Mouse (Mus musculus) mature B cell (primary cell): ENCODE measurements around the gene Myh11.

Experiments
- in situ Hi-C: fragments of 300-500 bp; cut with MboI; formaldehyde crosslinking; loops from 2 replicates; pipeline ENCODE4 v1.14.3; 2019

Gene Myh11

GRCm38 (mm10) chr16:14166490-14166889, 124.7 kb downstream of the Myh11 start:
- in situ Hi-C loops = loop anchor here (10.0 to 25.0 kb wide), 4 partner anchors 148 to 1471 kb away; partner anchors contain the start of genes Fopnl, Mpv17l, Ntan1 and Pdxdc1

GRCm38 (mm10) chr16:14163731-14164130, 127.4 kb downstream of the Myh11 start:
- in situ Hi-C loops = loop anchor here (10.0 to 25.0 kb wide), 4 partner anchors 151 to 1474 kb away; partner anchors contain the start of genes Fopnl, Mpv17l, Ntan1 and Pdxdc1

- in situ Hi-C loops = loop anchor here (10.0 to 25.0 kb wide), 4 partner anchors 152 to 1474 kb away; partner anchors contain the start of genes Fopnl, Mpv17l, Ntan1 and Pdxdc1
These were observed 128.2 kb downstream of the Myh11 start, which contains the start of the genes Nde1 and Marf1 for GRCm38 (mm10) chr16:14162988-14163416. Gene Nde1 (plus strand): TSS chr16:14163275. Gene Marf1 (minus strand): TSS chr16:14163351.

GRCm38 (mm10) chr16:14160941-14161340, 130.2 kb downstream of the Myh11 start:
- in situ Hi-C loops = loop anchor here (10.0 to 25.0 kb wide), 4 partner anchors 154 to 1476 kb away; partner anchors contain the start of genes Fopnl, Mpv17l, Ntan1 and Pdxdc1

DNA sequence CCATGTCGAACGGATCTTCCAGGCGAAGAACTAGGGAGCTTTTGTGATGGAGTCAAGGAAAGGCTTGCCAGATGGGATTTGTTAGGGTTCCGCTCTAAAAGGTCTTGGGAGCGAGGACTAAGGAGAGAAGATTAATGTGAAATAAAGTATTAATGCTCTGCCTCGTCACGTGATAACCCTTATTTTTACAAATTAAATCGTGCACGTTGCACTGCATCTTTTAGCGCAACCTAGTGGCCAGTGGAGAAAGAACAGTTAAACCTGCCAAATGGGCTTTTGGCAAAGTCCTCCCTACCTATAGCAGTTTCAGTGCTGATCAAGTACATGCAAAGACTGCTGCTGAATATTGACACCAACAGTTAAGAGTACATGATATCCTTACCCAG, 131.4 kb downstream of the Myh11 start:
- in situ Hi-C loops = loop anchor here (10.0 to 25.0 kb wide), 4 partner anchors 155 to 1478 kb away; partner anchors contain the start of genes Fopnl, Mpv17l, Ntan1 and Pdxdc1

DNA sequence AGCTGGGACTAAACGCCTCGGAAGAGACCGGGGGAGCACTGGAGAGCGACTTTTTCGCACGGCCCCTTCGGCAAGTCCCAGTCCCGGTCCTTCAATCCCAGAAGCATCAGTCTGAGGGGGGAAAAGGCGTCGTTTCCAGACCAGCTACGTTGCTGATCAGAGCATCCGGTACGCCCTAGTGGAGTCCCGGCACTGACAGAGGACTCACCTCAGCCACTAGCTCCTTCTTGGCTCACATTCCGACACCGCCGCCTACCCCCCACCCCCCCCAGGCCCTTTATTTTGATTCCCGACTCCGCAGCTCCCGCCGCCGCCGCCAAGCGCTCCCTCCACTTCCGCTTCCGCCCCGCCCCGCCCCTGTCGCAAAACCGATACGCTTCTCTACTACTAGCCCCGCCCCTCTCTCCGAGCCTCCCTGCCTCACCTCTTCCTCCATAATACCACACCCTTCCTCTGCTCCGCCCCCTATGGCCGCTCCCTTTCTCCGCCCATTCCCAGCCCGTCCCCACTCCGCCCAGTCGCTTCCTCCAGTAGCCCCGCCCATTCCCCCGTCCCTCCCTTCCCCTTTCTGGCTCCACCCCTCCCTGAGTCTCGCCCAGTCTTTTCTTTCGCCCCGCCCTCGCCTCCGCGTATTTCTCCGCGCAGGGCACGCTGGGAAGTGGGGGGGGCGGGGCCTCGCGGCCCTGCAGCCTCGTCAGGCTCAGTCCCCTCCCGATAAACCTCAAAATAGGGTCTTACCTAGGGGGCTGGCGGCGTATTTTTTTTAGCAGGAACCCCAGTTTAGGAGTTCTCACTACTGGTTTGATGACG, 132.0 kb downstream of the Myh11 start:
- in situ Hi-C loops = loop anchor here (25.0 kb wide), 3 partner anchors 247 to 1478 kb away; partner anchors contain the start of genes Mpv17l, Ntan1 and Pdxdc1

- in situ Hi-C loops = loop anchor here (25.0 kb wide), 3 partner anchors 246 to 1479 kb away; partner anchors contain the start of genes Mpv17l, Ntan1 and Pdxdc1
These were observed 132.6 kb downstream of the Myh11 start for GRCm38 (mm10) chr16:14158536-14158935.

DNA sequence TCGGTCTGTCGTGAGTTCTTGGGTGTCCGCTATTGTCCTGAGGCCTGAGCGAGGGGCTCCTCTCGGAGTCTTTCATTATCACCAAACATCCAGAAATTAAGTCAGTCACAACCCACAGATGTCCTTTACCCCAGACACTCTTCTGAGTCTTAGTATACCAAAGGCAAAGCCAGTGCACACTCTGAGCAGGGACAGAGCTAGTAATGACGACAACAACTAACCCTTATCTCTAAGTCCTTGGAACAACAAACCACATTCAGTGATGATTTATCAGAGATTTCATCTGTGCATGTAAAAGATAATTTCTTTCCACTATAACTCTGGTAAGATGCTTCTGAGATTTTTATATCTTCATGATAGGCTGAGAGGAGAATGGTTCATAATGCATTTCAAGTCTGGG, 134.9 kb downstream of the Myh11 start:
- in situ Hi-C loops = loop anchor here (25.0 kb wide), 3 partner anchors 244 to 1481 kb away; partner anchors contain the start of genes Mpv17l, Ntan1 and Pdxdc1

DNA sequence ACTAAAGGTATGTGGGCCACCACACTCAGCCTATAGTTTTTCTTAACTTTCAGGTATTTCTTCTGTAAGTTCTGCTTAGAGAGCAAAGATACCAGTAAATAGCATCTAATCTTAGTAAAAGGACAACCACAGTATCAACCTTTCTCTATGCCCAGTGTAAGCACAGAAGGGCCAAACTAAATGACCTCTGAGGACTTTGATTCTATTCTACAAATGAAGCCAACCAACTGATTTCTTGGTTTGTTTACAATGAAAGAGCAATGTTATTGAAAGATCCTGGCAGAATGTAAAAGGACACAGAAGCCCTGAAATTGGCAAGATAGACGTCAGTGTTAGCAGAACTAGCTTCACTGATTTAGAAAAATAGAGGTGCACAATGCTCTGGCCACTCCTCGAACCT, 135.5 kb downstream of the Myh11 start:
- in situ Hi-C loops = loop anchor here (25.0 kb wide), 3 partner anchors 243 to 1482 kb away; partner anchors contain the start of genes Mpv17l, Ntan1 and Pdxdc1

DNA sequence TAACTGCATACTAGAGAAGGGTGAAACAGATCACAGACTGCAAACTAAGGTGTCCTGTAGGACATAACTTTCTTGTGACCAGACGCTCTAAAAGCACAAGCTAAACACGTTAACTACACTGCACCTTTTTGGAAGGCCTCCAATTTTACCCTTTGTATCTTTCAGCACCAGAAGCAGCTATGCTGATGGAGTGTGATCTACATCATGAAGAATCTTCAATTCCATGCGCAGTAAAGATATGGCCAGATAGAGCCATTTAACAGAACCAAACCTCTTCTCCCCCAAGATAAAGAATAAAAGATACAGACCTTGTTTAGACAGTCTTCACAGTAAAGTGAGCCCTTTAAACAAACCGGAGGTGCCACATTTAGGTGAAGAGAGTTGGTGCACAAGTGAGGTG, 139.5 kb downstream of the Myh11 start:
- in situ Hi-C loops = loop anchor here (25.0 kb wide), 3 partner anchors 239 to 1486 kb away; partner anchors contain the start of genes Mpv17l, Ntan1 and Pdxdc1

GRCm38 (mm10) chr16:14147712-14148111, 143.5 kb downstream of the Myh11 start:
- in situ Hi-C loops = no loop called here
